Mouse (Mus musculus) kidney, adult 2 months (tissue): ENCODE measurements around the gene Olfr508. TPM values are rescaled to one million over a fixed set of nuclear protein-coding genes. Genes with fewer than 3 reads are reported as not detected.
"Not testable (repeated sequence)": the region's sequence is repeated elsewhere in the genome, so short reads cannot be mapped to it uniquely, and the experiment has no call there.

ENCODE experiments used
- DNase-seq: peaks from one replicate; pipeline ENCODE4 v3.0.0; 2021
- H3K27ac ChIP-seq: fragments of 200-500 bp; 2 replicates; pipeline ENCODE4 v1.5.1; 2012; ENCODE audit warnings: low read depth, low read length, control low read depth, inconsistent platforms; ENCODE audit not compliant: insufficient read depth
- H3K27me3 ChIP-seq: fragments of 200-500 bp; replicated peaks from 2 replicates; pipeline ENCODE4 v1.6.1; 2012; ENCODE audit warnings: mild to moderate bottlenecking, moderate library complexity, low read length, inconsistent platforms; ENCODE audit not compliant: control insufficient read depth, insufficient read depth
- H3K36me3 ChIP-seq: fragments of 200-500 bp; 2 replicates; pipeline ENCODE4 v1.6.1; 2012; ENCODE audit warnings: mild to moderate bottlenecking, moderate library complexity, low read length, inconsistent platforms; ENCODE audit not compliant: control insufficient read depth, insufficient read depth
- H3K4me1 ChIP-seq: fragments of 200-500 bp; 2 replicates; pipeline ENCODE4 v1.6.1; 2011; ENCODE audit warnings: low read length; ENCODE audit not compliant: control insufficient read depth, insufficient read depth
- H3K4me3 ChIP-seq: fragments of 200-500 bp; 2 replicates; pipeline ENCODE4 v1.5.1; 2011; ENCODE audit warnings: mild to moderate bottlenecking, low read depth, low read length, control low read depth; ENCODE audit not compliant: insufficient read depth
- CTCF ChIP-seq: fragments of 200-500 bp; conservative IDR thresholded peaks from 2 replicates; pipeline ENCODE4 v1.5.1; 2011; ENCODE audit warnings: low read depth, mild to moderate bottlenecking, control low read depth, low read length, moderate library complexity, mixed read lengths; ENCODE audit not compliant: insufficient read depth, insufficient read length
- POLR2A ChIP-seq: fragments of 200-500 bp; IDR thresholded peaks from one replicate; pipeline ENCODE4 v1.6.1; 2011; ENCODE audit warnings: low read depth, low read length, control low read depth
- WGBS: fragments of 180-500 bp; shearing (Covaris S2); methylation state at CpG from one replicate; pipeline ENCODE4 v1.1.7; 2018; 5-methylcytosine and 5-hydroxymethylcytosine counted together
- polyA plus RNA-seq: library from polyadenylated mRNA; depleted of rRNA; stranded (reverse); fragments of >200 nt; gene quantifications from 2 replicates; pipeline ENCODE4 v1.2.3, GENCODE M21; 2012; rRNA removed

Olfr508 gene
- polyA plus RNA-seq: not detected in 2 replicates

GRCm38 (mm10) chr7:108629694-108630093 is at the start of gene Olfr508:
Gene Olfr508, plus strand, starts transcription at chr7:108629994.
- Histone ChIP-seq H3K36me3 (no peaks in the 10 kb centered on the region), H3K4me1 (no peaks in the 10 kb centered on the region), H3K4me3 (no peak within 1 kb of the TSS), H3K27ac (no peak within 1 kb of the TSS), H3K27me3 (no peaks in the 10 kb centered on the region)
- no peak for DNase-seq
- TF ChIP-seq CTCF (no peak), POLR2A (no peak)
- WGBS: 77% methylated on average over 3 of the region's 3 CpGs

GRCm38 (mm10) chr7:108589797-108590196 is 40.0 kb upstream of the Olfr508 start:
- no peaks in the 10 kb centered on the region for H3K4me1 ChIP-seq
- H3K4me3 ChIP-seq: no peak overlapping the region
- H3K36me3 ChIP-seq: no peaks in the 10 kb centered on the region
- TF ChIP-seq POLR2A (no peak), CTCF (no peak)
- DNase-seq: no peak
- H3K27me3 ChIP-seq: no peaks in the 10 kb centered on the region
- 78% methylated on average over 1 of the region's 1 CpGs for WGBS
- H3K27ac ChIP-seq: no peak overlapping the region

GRCm38 (mm10) chr7:108601916-108602315 is 27.9 kb upstream of the Olfr508 start:
- H3K36me3 ChIP-seq, DNase-seq, H3K4me1 ChIP-seq, H3K4me3 ChIP-seq, H3K27ac ChIP-seq, H3K27me3 ChIP-seq: not testable (repeated sequence)
- 75% methylated on average over 3 of the region's 3 CpGs for WGBS

GRCm38 (mm10) chr7:108610487-108610886 is 19.3 kb upstream of the Olfr508 start, which contains the start of gene Olfr506:
Gene Olfr506, plus strand, starts transcription at chr7:108610787.
- no peaks in the 10 kb centered on the region; the same call in 1 of the 2 replicates for H3K27me3 ChIP-seq
- no peak within 1 kb of the TSS for H3K27ac ChIP-seq
- H3K4me1 ChIP-seq: no peaks in the 10 kb centered on the region
- no peaks in the 10 kb centered on the region for H3K36me3 ChIP-seq
- DNase-seq: no peak
- H3K4me3 ChIP-seq: no peak within 1 kb of the TSS
- no peak for TF ChIP-seq CTCF
- TF ChIP-seq POLR2A: no peak

- H3K36me3 ChIP-seq: no peaks in the 10 kb centered on the region
- H3K27me3 ChIP-seq: no peaks in the 10 kb centered on the region; the same call in 1 of the 2 replicates
- H3K4me3 ChIP-seq: no peak overlapping the region
- 89% methylated on average over 2 of the region's 2 CpGs for WGBS
- no peak for DNase-seq
- TF ChIP-seq POLR2A (no peak), CTCF (no peak)
- H3K27ac ChIP-seq: no peak overlapping the region
- no peaks in the 10 kb centered on the region for H3K4me1 ChIP-seq
These were observed 15.7 kb upstream of the Olfr508 start for GRCm38 (mm10) chr7:108614110-108614509.

- H3K27me3 ChIP-seq, H3K27ac ChIP-seq, H3K4me1 ChIP-seq, H3K4me3 ChIP-seq, DNase-seq, H3K36me3 ChIP-seq: not testable (repeated sequence)
- 66% methylated on average over 3 of the region's 3 CpGs for WGBS
These were observed 13.0 kb upstream of the Olfr508 start for GRCm38 (mm10) chr7:108616781-108617180.

- H3K27ac ChIP-seq: no peak within 1 kb of the TSS
- no peaks in the 10 kb centered on the region for H3K4me1 ChIP-seq
- H3K4me3 ChIP-seq: no peak within 1 kb of the TSS
- no peak for DNase-seq
- no peaks in the 10 kb centered on the region for H3K36me3 ChIP-seq
- TF ChIP-seq POLR2A (no peak), CTCF (no peak)
- H3K27me3 ChIP-seq: no peaks in the 10 kb centered on the region
- WGBS: 64% methylated on average over 2 of the region's 2 CpGs
These were observed 8.3 kb upstream of the Olfr508 start, which contains the start of gene Olfr507 for GRCm38 (mm10) chr7:108621514-108621913. Gene Olfr507, plus strand, starts transcription at chr7:108621814.

- TF ChIP-seq CTCF: no peak
- TF ChIP-seq POLR2A: no peak
- H3K27ac ChIP-seq: no peak within 1 kb of the TSS
- no peaks in the 10 kb centered on the region for H3K4me1 ChIP-seq
These were observed 22.0 kb downstream of the Olfr508 start, which contains the start of gene Olfr509 for GRCm38 (mm10) chr7:108651806-108652205. Gene Olfr509, minus strand, starts transcription at chr7:108651906.

More at GRCm38 (mm10) chr7:108651806-108652205, 22.0 kb downstream of the Olfr508 start, which contains the start of gene Olfr509:
- DNase-seq: no peak
- no peak within 1 kb of the TSS for H3K4me3 ChIP-seq
- no peaks in the 10 kb centered on the region for H3K27me3 ChIP-seq
- H3K36me3 ChIP-seq: no peaks in the 10 kb centered on the region
